Mouse (Mus musculus): ENCODE data around the gene Kif19a. TPM values are rescaled to one million over a fixed set of nuclear protein-coding genes. Genes with fewer than 3 reads are reported as not detected.

Kif19a gene
- polyA plus RNA-seq, 1 experiment: 6.3 TPM

DNA sequence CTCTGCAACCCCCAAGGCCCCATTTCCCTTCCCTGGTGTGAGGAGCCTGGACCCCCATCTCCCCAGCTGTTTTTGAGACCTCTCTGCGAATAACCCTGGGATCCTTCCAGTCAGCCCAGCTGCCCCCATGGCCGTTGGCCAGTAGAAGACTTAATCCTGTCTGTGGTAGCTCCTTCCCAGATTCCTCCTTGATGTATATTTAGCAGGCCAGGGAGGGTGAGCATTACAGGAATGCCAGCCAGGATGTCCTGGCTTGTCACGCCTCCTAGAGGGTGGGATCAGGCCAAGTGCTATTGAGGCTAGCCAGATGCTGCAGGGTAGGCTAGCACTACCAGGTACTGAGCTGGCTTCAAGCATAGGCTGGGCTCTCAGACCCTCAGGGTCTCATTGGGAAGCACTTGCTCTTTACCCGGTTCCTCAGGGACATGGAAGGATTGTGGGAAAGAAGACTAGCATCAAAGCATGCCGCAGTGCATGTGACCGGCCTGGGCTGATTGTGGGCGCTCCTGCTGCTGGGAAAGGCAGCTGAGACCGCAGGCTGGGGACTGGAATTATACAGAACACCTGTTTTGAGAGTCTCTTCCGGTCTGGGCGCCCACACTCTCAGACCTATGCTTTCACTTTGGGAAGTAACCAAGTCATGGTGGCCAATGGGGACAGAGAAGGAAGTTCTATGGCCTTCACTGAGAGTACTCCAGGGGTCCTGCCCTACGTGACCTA, 49.8 kb downstream of the Kif19a start:
- 34% methylated on average over 11 of the region's 11 CpGs for WGBS
- TF ChIP-seq CTCF (IDR thresholded peaks at IDR 0.05; ENCODE audit: control insufficient read depth, insufficient read depth, low read length) (no peak), POLR2A (IDR thresholded peaks at IDR 0.05; ENCODE audit: borderline replicate concordance, control insufficient read depth, low read depth, low read length) (no peak)
- Histone ChIP-seq H3K27ac (ENCODE audit: control insufficient read depth, insufficient read depth, low read depth, low read length, poor library complexity) (no peak overlapping the region), H3K4me1 (ENCODE audit: control insufficient read depth, insufficient read depth, low read length) (peaks cover 10% of the 10 kb centered on the region), H3K4me3 (replicated peaks; ENCODE audit: control insufficient read depth, low read depth, low read length) (no peak overlapping the region)

GRCm38 (mm10) chr11:114816934-114817333, 51.7 kb downstream of the Kif19a start:
- H3K4me3 ChIP-seq (replicated peaks; ENCODE audit: control insufficient read depth, low read depth, low read length): no peak overlapping the region
- WGBS: 72% methylated on average over 4 of the region's 4 CpGs

GRCm38 (mm10) chr11:114818185-114818584, 53.0 kb downstream of the Kif19a start:
- 27% methylated on average over 7 of the region's 7 CpGs for WGBS
- TF ChIP-seq CTCF (IDR thresholded peaks at IDR 0.05; ENCODE audit: control insufficient read depth, insufficient read depth, low read length) (no peak), POLR2A (IDR thresholded peaks at IDR 0.05; ENCODE audit: borderline replicate concordance, control insufficient read depth, low read depth, low read length) (no peak)
- Histone ChIP-seq H3K4me3 (replicated peaks; ENCODE audit: control insufficient read depth, low read depth, low read length) (no peak overlapping the region), H3K4me1 (ENCODE audit: control insufficient read depth, insufficient read depth, low read length) (peaks cover 8% of the 10 kb centered on the region), H3K27ac (ENCODE audit: control insufficient read depth, insufficient read depth, low read depth, low read length, poor library complexity) (no peak overlapping the region)

More at GRCm38 (mm10) chr11:114816934-114817333, 51.7 kb downstream of the Kif19a start:
- TF ChIP-seq CTCF (IDR thresholded peaks at IDR 0.05; ENCODE audit: control insufficient read depth, insufficient read depth, low read length) (no peak), POLR2A (IDR thresholded peaks at IDR 0.05; ENCODE audit: borderline replicate concordance, control insufficient read depth, low read depth, low read length) (no peak)
- Histone ChIP-seq H3K4me1 (ENCODE audit: control insufficient read depth, insufficient read depth, low read length) (peaks cover 10% of the 10 kb centered on the region), H3K27ac (ENCODE audit: control insufficient read depth, insufficient read depth, low read depth, low read length, poor library complexity) (no peak overlapping the region)

- WGBS: 79% methylated on average over 2 of the region's 2 CpGs
- Histone ChIP-seq H3K4me3 (replicated peaks; ENCODE audit: control insufficient read depth, low read depth, low read length) (no peak overlapping the region), H3K4me1 (ENCODE audit: control insufficient read depth, insufficient read depth, low read length) (peaks cover 8% of the 10 kb centered on the region), H3K27ac (ENCODE audit: control insufficient read depth, insufficient read depth, low read depth, low read length, poor library complexity) (no peak overlapping the region)
- no peak for TF ChIP-seq CTCF (IDR thresholded peaks at IDR 0.05; ENCODE audit: control insufficient read depth, insufficient read depth, low read length)
- TF ChIP-seq POLR2A (IDR thresholded peaks at IDR 0.05; ENCODE audit: borderline replicate concordance, control insufficient read depth, low read depth, low read length): no peak
Measured at GRCm38 (mm10) chr11:114819110-114819509, 53.9 kb downstream of the Kif19a start.

GRCm38 (mm10) chr11:114820444-114820843, 55.3 kb downstream of the Kif19a start:
- 75% methylated on average over 3 of the region's 3 CpGs for WGBS
- H3K27ac ChIP-seq (ENCODE audit: control insufficient read depth, insufficient read depth, low read depth, low read length, poor library complexity): no peak overlapping the region
- no peak for TF ChIP-seq CTCF (IDR thresholded peaks at IDR 0.05; ENCODE audit: control insufficient read depth, insufficient read depth, low read length)
- no peak for TF ChIP-seq POLR2A (IDR thresholded peaks at IDR 0.05; ENCODE audit: borderline replicate concordance, control insufficient read depth, low read depth, low read length)
- peaks cover 8% of the 10 kb centered on the region for H3K4me1 ChIP-seq (ENCODE audit: control insufficient read depth, insufficient read depth, low read length)
- no peak overlapping the region for H3K4me3 ChIP-seq (replicated peaks; ENCODE audit: control insufficient read depth, low read depth, low read length)

DNA sequence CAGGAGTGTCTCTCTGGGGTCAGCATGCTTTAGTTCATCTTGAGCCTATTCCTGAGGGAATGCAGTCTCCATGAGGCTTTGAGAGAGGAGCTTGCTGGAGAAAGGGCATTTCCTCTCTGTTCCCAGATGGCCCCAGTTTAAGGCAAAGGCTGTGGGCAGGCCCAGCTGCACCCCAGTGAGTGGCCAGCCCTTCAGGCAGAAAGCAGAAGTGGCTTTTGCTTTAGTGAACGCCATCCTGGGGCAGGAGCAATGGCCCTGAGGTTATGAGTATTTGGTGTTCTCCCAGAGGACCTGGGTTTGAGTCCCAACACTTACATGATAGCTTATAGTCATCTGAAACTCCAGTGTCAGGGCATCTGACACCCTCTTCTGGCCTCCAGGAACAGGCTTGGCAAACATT, 56.1 kb downstream of the Kif19a start:
- no peak for TF ChIP-seq CTCF (IDR thresholded peaks at IDR 0.05; ENCODE audit: control insufficient read depth, insufficient read depth, low read length)
- no peak for TF ChIP-seq POLR2A (IDR thresholded peaks at IDR 0.05; ENCODE audit: borderline replicate concordance, control insufficient read depth, low read depth, low read length)
- Histone ChIP-seq H3K4me1 (ENCODE audit: control insufficient read depth, insufficient read depth, low read length) (peaks cover 8% of the 10 kb centered on the region), H3K4me3 (replicated peaks; ENCODE audit: control insufficient read depth, low read depth, low read length) (no peak overlapping the region), H3K27ac (ENCODE audit: control insufficient read depth, insufficient read depth, low read depth, low read length, poor library complexity) (no peak overlapping the region)
- WGBS: 0% methylated on average over 1 of the region's 1 CpGs

GRCm38 (mm10) chr11:114822727-114823126, 57.5 kb downstream of the Kif19a start:
- Histone ChIP-seq H3K27ac (ENCODE audit: control insufficient read depth, insufficient read depth, low read depth, low read length, poor library complexity) (no peak overlapping the region), H3K4me1 (ENCODE audit: control insufficient read depth, insufficient read depth, low read length) (peaks cover 5% of the 10 kb centered on the region), H3K4me3 (replicated peaks; ENCODE audit: control insufficient read depth, low read depth, low read length) (no peak overlapping the region)
- no peak for TF ChIP-seq POLR2A (IDR thresholded peaks at IDR 0.05; ENCODE audit: borderline replicate concordance, control insufficient read depth, low read depth, low read length)
- TF ChIP-seq CTCF (IDR thresholded peaks at IDR 0.05; ENCODE audit: control insufficient read depth, insufficient read depth, low read length): no peak
- 91% methylated on average over 12 of the region's 12 CpGs for WGBS

- H3K4me1 ChIP-seq (ENCODE audit: control insufficient read depth, insufficient read depth, low read length): peaks cover 2% of the 10 kb centered on the region
- TF ChIP-seq CTCF (IDR thresholded peaks at IDR 0.05; ENCODE audit: control insufficient read depth, insufficient read depth, low read length) (no peak), POLR2A (IDR thresholded peaks at IDR 0.05; ENCODE audit: borderline replicate concordance, control insufficient read depth, low read depth, low read length) (no peak)
- H3K27ac ChIP-seq (ENCODE audit: control insufficient read depth, insufficient read depth, low read depth, low read length, poor library complexity): no peak overlapping the region
- H3K4me3 ChIP-seq (replicated peaks; ENCODE audit: control insufficient read depth, low read depth, low read length): no peak overlapping the region
- 82% methylated on average over 11 of the region's 11 CpGs for WGBS
Measured at GRCm38 (mm10) chr11:114823199-114823725, 58.1 kb downstream of the Kif19a start.
